Mouse (Mus musculus) kidney, adult 11 months (tissue): ENCODE measurements around the gene Cyp2f2.
A peak's percentile ranks its signal among the peaks of the same experiment; 100 is the strongest.

Experiments
- DNase-seq: peaks from one replicate; pipeline ENCODE4 v3.0.0; 2022

The Cyp2f2 gene

GRCm38 (mm10) chr7:27119676-27120075, at the start of gene Cyp2f2:
TSS of gene Cyp2f2 (plus strand) at chr7:27119909.
- DNase-seq = no peak

DNA sequence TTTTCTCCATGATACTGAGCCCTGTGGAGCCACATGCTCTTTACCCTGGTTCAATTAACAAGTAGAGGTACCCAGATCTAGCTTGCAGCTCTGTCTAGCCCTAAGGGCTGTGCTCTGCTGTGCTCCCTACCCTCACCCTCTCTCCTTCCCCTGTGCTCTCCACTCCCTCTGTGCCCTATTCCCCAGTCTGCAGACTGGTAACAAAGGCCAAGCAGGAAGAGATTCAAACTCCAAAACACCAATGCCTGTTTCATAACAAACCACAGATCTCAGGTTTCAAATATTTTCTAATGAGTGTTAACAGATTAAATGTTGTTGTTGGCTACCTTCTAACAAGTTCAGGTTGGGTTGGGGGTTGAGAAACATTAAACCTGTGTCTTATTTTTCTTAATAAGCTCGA, 41.1 kb upstream of the Cyp2f2 start:
- no peak for DNase-seq

DNA sequence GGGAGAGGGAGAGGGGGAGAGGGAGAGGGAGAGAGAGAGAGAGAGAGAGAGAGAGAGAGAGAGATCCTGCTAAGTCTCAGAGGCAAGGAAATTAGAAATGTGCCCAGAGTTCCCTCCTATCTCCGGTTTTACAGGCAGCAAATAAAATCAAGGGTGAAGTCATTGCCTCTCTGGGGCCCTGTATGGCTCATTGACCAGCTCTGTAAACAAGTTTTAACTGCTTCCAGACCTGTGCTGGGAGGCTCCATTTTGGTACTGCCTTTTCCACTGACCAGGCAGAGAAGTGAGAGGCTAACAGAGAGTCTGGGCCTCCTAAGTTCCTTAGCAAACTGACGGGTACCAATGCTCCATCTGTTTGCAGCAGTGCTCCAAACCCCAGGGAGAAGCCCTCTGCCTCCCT, 38.1 kb upstream of the Cyp2f2 start:
- no peak for DNase-seq

DNA sequence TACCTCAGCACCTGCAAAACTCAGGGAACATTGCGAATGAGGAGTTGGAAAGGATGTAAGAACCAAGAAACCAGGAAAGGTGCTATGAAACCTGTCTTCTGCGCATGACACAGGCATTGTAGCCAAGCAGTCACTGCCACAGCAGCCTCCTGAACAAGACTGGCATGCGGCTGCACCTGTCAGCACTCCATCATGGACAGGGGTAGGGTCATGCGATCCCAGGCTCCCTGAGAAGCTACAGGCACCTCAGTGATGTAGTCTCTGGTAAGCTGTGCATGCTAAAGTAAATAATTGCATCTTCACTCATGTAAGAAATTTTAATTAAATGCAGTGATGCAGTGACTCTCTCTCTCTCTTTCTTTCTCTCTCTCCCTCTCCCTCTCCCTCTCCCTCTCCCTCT, 28.7 kb upstream of the Cyp2f2 start:
- DNase-seq = no peak

GRCm38 (mm10) chr7:27092038-27092703, 27.5 kb upstream of the Cyp2f2 start:
- DNase-seq = no peak

GRCm38 (mm10) chr7:27092882-27093281, 26.8 kb upstream of the Cyp2f2 start:
- DNase-seq = no peak

- DNase-seq = no peak
These were observed 14.8 kb upstream of the Cyp2f2 start for GRCm38 (mm10) chr7:27104882-27105281.

- DNase-seq = no peak
These were observed 9.4 kb upstream of the Cyp2f2 start for GRCm38 (mm10) chr7:27110327-27110726.

DNA sequence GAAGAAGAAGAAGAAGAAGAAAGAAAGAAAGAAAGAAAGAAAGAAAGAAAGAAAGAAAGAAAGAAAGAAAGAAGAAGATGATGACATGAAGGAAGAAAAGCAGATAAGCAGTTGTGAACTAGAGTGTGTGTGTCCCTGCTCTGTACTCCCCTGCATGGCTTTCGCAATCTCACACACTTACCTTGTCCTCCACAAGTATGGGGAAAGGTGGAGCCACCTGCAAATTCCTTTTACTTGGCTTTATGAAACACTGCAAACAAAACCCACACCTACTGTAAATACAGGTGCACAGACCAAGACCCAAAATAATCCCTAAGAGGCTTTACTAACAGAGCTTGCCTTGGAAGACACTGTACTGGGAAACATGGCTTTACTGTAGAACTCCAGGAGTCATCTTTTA, 8.7 kb upstream of the Cyp2f2 start:
- no peak for DNase-seq

DNA sequence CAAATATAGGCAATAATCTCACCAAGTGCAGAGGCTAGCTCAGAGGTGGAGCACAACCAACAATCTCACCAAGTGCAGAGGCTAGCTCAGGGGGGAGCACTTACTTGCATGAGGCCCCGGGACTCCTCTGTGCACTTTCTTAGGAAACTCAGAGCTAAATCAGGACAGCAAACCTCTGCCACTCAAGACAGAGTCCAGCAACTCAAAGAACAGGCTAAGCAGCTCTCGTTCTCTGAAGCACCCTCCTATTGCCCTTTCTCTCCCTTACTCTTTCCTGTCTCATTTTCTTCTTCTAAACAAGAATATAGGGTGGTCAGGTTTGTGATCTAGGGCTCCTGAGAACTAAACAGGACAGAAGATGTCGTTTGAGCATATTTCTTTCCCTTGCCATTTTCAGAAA, 7.7 kb upstream of the Cyp2f2 start:
- no peak for DNase-seq

DNA sequence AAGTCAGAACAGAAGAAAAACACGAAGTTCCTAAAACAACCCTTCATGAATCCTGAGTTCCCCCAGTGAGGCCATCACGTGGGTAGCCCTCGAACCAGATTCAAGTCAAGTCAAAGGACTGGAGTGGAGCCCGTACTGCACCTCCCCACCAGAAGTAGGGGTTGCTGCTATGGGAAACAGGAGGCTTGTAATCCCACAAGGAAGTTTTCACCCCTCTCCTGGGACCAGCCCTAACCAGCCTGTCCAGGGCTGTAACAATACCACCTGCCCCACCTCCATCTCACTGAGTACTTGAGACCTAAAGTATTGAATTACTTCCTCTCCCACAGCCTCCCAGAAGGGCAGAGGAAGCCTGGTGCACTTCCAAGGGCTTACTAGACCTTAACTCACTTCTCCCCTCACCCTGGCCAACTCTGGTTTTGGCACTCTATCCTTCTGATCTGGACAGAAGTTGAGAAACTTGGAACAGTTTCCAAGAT, 1.6 kb upstream of the Cyp2f2 start:
- peak; percentile 23 for DNase-seq

GRCm38 (mm10) chr7:27124305-27124832, 4.7 kb downstream of the Cyp2f2 start:
- DNase-seq = no peak

DNA sequence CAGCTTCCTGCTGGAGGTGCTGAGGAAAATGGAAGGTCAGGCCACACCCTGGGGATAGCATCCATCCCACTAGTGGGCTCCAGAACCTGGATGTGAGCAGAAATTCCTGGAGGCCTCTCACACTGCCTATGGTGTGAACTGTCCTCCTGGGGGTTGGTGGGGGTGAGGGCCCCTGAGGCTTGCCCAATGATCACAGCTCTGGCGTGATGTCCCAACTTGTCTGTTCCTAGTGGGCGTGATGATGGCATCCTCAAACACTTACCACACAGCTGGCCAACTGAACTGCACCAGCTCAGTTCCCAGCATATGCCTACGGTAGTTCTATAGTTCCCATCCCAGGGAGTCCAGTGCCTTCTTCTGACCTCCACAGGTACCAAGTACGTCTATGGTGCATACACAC, 5.3 kb downstream of the Cyp2f2 start:
- DNase-seq = no peak

GRCm38 (mm10) chr7:27128162-27128561, 8.5 kb downstream of the Cyp2f2 start:
- DNase-seq = no peak

- DNase-seq = peak; percentile 37
These were observed 9.2 kb downstream of the Cyp2f2 start for GRCm38 (mm10) chr7:27128946-27129345.

- DNase-seq = peak; percentile 34
These were observed 10.1 kb downstream of the Cyp2f2 start for GRCm38 (mm10) chr7:27129811-27130210.

GRCm38 (mm10) chr7:27130521-27131370, 11.0 kb downstream of the Cyp2f2 start:
- DNase-seq = peak; percentile 61

DNA sequence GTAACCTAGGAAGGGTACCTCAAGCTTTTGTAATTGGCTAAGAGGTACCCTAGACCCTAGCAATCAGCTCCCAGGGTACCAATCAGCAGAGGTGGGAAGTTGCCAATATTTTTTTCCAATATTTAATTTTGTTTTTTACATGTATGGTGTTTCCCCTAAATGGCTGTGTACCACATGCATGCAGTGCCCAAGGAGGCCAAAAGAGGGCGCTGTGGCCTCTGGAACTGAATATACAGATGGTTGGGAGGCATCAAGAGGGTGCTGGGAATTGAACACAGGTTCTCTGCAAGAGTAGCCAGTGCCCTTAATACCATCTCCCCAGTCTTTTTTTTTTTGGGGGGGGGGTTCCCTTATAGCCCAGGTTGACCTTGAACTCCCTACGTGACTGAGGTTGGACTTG, 11.7 kb downstream of the Cyp2f2 start:
- no peak for DNase-seq

DNA sequence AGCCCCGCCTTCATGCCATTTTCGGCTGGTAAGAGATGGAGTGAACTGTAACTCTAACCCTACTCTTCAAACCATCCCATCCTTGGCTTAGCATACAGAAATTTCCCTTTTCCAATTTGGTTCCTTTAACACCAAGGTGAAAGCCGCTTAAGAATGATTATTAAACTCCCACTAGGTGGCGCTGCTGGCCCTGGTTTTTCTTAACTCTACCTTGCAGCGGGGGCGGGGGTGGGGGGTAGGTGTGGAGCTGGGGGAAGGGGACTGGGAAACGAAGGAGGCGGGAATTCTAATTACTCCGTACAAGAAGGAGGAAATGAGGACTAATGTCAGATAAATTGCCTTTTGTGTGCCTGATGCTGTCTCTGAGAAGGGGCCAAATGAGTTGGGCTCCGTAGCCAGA, 12.9 kb downstream of the Cyp2f2 start:
- no peak for DNase-seq

DNA sequence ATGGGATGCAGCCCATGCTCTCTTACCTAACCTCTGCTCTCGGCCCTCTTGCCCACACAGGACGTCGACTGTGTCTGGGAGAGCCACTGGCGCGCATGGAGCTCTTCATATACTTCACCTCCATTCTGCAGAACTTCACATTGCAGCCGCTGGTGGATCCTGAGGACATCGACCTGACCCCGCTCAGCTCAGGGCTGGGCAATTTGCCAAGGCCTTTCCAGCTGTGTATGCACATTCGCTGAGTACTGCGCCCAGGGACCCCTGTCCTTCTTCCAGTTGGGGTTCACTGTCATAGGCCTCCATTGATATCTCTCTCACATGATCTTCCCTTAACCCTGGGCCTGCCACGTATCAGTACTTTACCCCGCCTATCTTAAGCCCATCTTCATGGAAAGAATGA, 13.4 kb downstream of the Cyp2f2 start:
- peak; percentile 63 for DNase-seq

GRCm38 (mm10) chr7:27133757-27134156, 14.0 kb downstream of the Cyp2f2 start:
- DNase-seq = no peak

DNA sequence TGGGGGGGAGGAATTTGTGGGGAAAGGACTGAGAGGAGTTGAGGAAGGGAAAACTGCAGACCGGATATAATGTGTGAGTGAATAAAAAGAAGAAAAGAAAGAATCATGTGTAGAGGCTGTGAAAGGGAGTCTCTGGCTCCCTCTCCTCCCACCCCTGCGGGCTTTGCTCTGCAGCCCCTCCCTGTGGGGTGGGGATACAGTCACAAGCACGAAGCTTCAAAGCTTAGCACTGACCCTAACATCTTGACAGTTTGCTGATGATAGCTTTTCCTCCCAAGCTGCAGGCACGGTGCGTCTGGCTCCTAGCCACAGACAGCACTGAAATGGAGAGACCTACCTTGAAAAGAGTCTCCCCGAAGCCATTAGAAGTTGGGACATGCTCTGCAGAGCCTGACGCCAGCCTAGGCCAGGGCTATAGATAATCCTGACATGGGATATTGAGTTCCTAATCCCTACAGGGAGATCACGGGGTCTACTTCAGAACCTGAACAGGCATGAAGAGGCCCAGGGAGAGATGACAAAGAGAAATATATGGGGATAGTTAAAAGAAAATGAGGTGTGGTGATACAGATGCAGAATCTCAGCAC, 16.8 kb downstream of the Cyp2f2 start:
- no peak for DNase-seq

GRCm38 (mm10) chr7:27153205-27153764, 33.6 kb downstream of the Cyp2f2 start, which contains the start of gene Cyp2t4:
TSS of gene Cyp2t4 (plus strand) at chr7:27153714.
- DNase-seq = peak; percentile 55
